Mouse (Mus musculus): ENCODE measurements around the gene Mall.

GRCm38 (mm10) chr2:127775013-127775412 is 45.3 kb upstream of the Mall start:
- TF ChIP-seq BHLHE40 (IDR thresholded peaks at IDR 0.05; ENCODE audit: low read depth, low read length) = no peak
- no peak for TF ChIP-seq RCOR1 (conservative IDR thresholded peaks at IDR 0.05; ENCODE audit: low read depth, low read length)
- no peak for TF ChIP-seq CHD1 (IDR thresholded peaks at IDR 0.05; ENCODE audit: low read depth, low read length)
- no peak for TF ChIP-seq TCF12 (IDR thresholded peaks at IDR 0.05; ENCODE audit: low read depth, low read length)
- TF ChIP-seq CTCF (conservative IDR thresholded peaks at IDR 0.05 in 1 of 2, IDR thresholded peaks at IDR 0.05 in 1 of 2; ENCODE audit: low read depth in 2 of 2, low read length in 2 of 2) = no peak
